Mouse (Mus musculus) forebrain, embryonic 15.5 days (tissue): ENCODE results near the gene Pigt. TPM values are rescaled to one million over a fixed set of nuclear protein-coding genes. Genes with fewer than 3 reads are reported as not detected.

ENCODE experiments used
- ATAC-seq: fragments of 200-750 bp; cut with Nextera tagmentation; replicated peaks from 2 replicates; pipeline ENCODE4 v1.8.0; 2017; ENCODE audit warnings: mild to moderate bottlenecking, moderate TSS enrichment, moderate library complexity
- H3K27ac ChIP-seq: fragments of 300-500 bp; sonication (generic); replicated peaks from 2 replicates; pipeline ENCODE4 v1.5.1; 2015; ENCODE audit warnings: mild to moderate bottlenecking, inconsistent platforms
- H3K27me3 ChIP-seq: fragments of 300-500 bp; sonication (generic); 2 replicates; pipeline ENCODE4 v1.6.1; 2015; ENCODE audit warnings: inconsistent platforms
- H3K36me3 ChIP-seq: fragments of 300-500 bp; sonication (generic); 2 replicates; pipeline ENCODE4 v1.6.1; 2015; ENCODE audit warnings: mild to moderate bottlenecking, inconsistent platforms
- H3K4me1 ChIP-seq: fragments of 300-500 bp; sonication (generic); 2 replicates; pipeline ENCODE4 v1.6.1; 2015; ENCODE audit warnings: inconsistent platforms
- H3K4me2 ChIP-seq: fragments of 300-500 bp; sonication (generic); replicated peaks from 2 replicates; pipeline ENCODE4 v1.6.1; 2015; ENCODE audit warnings: mild to moderate bottlenecking, inconsistent platforms
- H3K4me3 ChIP-seq: fragments of 300-500 bp; sonication (generic); 2 replicates; pipeline ENCODE4 v1.5.1; 2015; ENCODE audit warnings: mild to moderate bottlenecking, inconsistent platforms
- H3K9ac ChIP-seq: fragments of 300-500 bp; sonication (generic); replicated peaks from 2 replicates; pipeline ENCODE4 v1.6.1; 2015; ENCODE audit warnings: mild to moderate bottlenecking, inconsistent platforms
- H3K9me3 ChIP-seq: fragments of 300-500 bp; sonication (generic); 2 replicates; pipeline ENCODE4 v1.6.1; 2016; ENCODE audit warnings: inconsistent platforms
- WGBS: fragments of 180-500 bp; shearing (Covaris S2); methylation state at CpG from one replicate; pipeline ENCODE4 v1.1.7; 2015; ENCODE audit warnings: mixed read lengths; 5-methylcytosine and 5-hydroxymethylcytosine counted together
- polyA plus RNA-seq: library from polyadenylated mRNA; unstranded; fragments of >200 nt; fragmentation: Nextera tagmentation; extraction: Ambion mirVana; gene quantifications from 2 replicates; pipeline ENCODE4 v1.2.1, GENCODE M21; 2015

Gene Pigt
- polyA plus RNA-seq, 1 experiment from 2014 or later: 55.5 TPM

DNA sequence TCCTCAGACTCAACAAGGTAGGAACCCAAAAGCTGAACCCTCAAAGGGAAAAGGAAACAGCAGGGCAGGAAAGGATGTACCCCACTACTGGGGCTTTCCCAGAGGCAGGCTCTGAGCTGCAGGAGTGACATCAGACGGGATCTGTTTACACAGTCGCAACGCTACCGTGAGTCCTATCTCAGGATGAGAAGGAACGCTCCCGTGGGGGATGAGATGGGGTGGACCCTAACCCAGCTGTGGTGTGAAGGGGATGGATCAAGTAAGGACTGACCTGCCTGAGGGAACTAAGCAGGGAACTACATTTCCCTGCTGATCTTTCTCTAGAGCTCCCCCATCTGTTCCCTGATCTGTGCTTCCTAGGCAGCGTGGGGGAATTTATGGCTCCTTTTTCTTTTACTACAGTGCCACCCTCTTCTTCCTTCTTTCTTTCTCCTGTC lies 40.4 kb upstream of the Pigt start, which contains the start of gene Sys1:
Gene Sys1, plus strand, starts transcription at position 101 of the 437 bp plus-strand sequence.
- H3K9ac ChIP-seq: peak within 1 kb of the TSS; percentile 30; the same call in 1 of the 2 replicates
- peak within 1 kb of the TSS; percentile 19; the same call in 1 of the 2 replicates for H3K4me2 ChIP-seq
- ATAC-seq: no peak
- 3% methylated on average over 7 of the region's 7 CpGs for WGBS
- H3K4me1 ChIP-seq: peaks cover 11% of the 10 kb centered on the region
- no peak within 1 kb of the TSS for H3K4me3 ChIP-seq
- H3K36me3 ChIP-seq: no peaks in the 10 kb centered on the region
- no peaks in the 10 kb centered on the region for H3K9me3 ChIP-seq
- no peak within 1 kb of the TSS for H3K27ac ChIP-seq
- no peaks in the 10 kb centered on the region for H3K27me3 ChIP-seq

DNA sequence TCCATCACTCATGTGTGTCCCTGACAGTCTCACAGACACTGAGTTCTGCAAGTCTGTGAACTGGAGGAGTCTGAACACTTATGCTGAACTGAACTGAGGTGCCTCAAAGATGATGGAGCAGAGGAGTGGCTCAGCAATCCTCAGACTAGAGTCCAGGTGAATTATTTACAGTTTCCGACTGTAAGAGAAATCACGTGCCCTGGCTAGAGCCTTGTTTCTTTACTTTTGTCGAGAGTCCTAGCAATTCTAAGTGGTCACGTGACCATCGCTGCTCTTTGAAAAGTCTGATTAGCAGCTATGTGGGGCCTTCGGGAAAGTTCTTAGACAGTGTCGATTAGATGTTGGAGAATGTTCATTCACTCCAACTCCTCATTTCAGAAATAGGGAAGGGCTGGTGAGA lies 39.4 kb upstream of the Pigt start:
- 0 out of 2 replicates have a peak, but pooled peaks cover 2% of the 10 kb centered on the region for H3K36me3 ChIP-seq
- WGBS: 58% methylated on average over 7 of the region's 7 CpGs
- no peak overlapping the region for H3K9ac ChIP-seq
- no peak for ATAC-seq
- H3K4me1 ChIP-seq: peaks cover 22% of the 10 kb centered on the region
- no peak overlapping the region for H3K4me2 ChIP-seq
- no peaks in the 10 kb centered on the region for H3K27me3 ChIP-seq
- H3K27ac ChIP-seq: no peak overlapping the region
- H3K4me3 ChIP-seq: no peak overlapping the region
- H3K9me3 ChIP-seq: no peaks in the 10 kb centered on the region

DNA sequence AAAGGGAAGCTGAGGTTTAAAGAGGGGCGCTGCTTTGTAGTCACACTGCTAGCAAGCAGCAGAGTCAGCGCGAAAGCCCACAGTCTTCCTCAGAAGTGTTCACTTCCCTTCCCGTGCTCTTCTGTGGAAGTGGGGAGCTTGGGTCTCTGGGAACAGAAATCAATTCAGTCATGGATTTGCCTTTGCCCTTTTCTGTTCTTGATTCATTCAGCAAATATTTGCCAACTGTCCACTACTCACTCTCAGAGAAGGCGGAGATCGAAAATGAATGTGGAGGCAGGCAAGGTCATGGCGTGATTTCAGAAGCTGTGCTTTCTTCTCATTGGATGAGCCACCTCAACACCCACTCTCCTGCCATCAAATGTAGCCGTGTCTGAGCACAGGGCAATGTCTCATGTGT lies 38.8 kb upstream of the Pigt start:
- Histone ChIP-seq H3K9ac (no peak overlapping the region), H3K36me3 (peaks cover 8% of the 10 kb centered on the region), H3K9me3 (no peaks in the 10 kb centered on the region), H3K4me1 (peaks cover 22% of the 10 kb centered on the region), H3K4me2 (no peak overlapping the region), H3K4me3 (no peak overlapping the region), H3K27me3 (no peaks in the 10 kb centered on the region), H3K27ac (no peak overlapping the region)
- ATAC-seq: no peak
- WGBS: 86% methylated on average over 8 of the region's 8 CpGs

DNA sequence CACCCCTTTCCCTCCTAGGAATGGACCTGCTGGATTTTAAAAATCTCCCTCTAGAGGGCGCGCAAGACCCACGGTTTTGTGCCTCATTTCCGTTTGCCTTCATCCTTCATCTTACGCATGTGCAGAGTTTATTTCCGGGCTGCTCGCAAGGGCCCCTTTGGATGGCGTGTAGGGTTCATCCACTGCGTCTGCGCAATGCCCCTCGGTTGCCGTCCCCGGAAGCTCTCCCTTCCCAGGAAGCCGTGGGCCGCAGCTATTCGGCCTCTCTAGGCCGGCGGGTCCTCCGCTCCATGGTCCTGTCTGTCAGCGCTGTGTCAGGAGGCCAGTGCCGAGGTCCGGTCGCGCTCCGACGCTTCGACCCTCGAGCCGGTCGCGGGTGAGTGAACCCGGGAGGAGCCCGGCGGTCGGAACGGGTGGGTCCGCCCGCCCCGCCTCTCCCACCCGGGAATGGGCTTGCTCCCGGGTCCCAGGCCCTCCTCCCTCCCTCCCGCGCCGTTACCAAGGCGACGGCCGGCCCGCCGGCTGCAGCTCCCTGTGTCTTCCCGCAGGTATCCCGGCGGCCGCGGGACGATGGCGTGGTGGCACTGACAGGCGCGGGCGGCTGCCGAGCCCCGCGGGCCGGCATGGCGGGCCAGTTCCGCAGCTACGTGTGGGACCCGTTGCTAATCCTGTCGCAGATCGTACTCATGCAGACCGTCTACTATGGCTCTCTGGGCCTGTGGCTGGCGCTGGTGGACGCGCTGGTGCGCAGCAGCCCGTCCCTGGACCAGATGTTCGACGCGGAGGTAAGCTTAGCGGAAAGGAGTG lies 36.4 kb upstream of the Pigt start, which contains the start of gene Gm20458:
Gene Gm20458, plus strand, starts transcription at position 223 of the 807 bp plus-strand sequence.
- under 1% methylated on average over 79 of the region's 79 CpGs for WGBS
- peak; percentile 99 for ATAC-seq

DNA sequence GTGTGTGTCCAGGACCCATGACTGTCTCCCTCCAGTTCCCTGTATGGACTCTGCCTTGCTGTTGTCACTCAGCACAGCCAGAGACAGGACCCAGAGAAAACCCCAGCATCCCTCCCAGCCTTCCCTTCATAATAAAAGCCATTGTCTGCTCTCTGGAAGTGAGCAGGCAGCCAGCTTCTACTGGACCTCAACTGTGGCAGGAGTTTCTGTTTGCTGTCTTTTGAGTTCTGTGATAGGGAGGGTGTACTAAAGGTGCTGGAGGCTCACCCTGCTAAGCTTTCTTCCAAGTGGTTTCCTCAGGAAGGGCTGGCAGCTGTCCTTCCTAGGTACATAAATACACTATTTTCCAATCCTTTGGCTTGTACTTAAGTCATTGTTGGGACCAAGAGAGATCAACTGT lies 32.2 kb upstream of the Pigt start:
- H3K9me3 ChIP-seq: no peaks in the 10 kb centered on the region
- no peaks in the 10 kb centered on the region for H3K27me3 ChIP-seq
- no peak for ATAC-seq
- H3K4me2 ChIP-seq: no peak overlapping the region
- no peak overlapping the region for H3K4me3 ChIP-seq
- peaks cover 45% of the 10 kb centered on the region for H3K36me3 ChIP-seq
- H3K4me1 ChIP-seq: peaks cover 15% of the 10 kb centered on the region
- no peak overlapping the region for H3K27ac ChIP-seq
- no peak overlapping the region for H3K9ac ChIP-seq

More for the DNA sequence above, 36.4 kb upstream of the Pigt start, which contains the start of gene Gm20458:
- Histone ChIP-seq H3K27ac (peak within 1 kb of the TSS; percentile 92), H3K4me3 (peak within 1 kb of the TSS; percentile 72), H3K9ac (peak within 1 kb of the TSS; percentile 80), H3K4me2 (peak within 1 kb of the TSS; percentile 69), H3K27me3 (no peaks in the 10 kb centered on the region), H3K4me1 (peaks cover 22% of the 10 kb centered on the region), H3K9me3 (no peaks in the 10 kb centered on the region), H3K36me3 (peaks cover 27% of the 10 kb centered on the region)

DNA sequence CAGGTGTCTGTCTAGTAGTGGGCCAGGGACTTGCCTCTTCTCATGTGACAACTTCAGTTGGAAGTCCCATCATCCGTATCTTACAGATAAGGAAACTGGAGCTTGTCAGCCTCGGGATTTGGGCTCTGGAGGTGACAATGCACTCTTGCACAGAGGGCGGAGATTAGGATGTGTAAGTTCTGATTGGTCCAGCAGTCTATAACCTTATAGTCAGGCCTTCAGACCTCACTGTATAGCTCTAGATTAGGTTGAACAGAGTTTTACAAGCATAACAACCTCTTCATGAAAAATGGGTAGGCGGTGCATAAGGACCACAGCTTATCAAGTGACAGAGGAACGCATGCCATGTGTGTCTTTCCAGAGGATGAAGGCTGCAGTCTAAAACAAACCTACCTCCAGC lies 30.5 kb upstream of the Pigt start:
- Histone ChIP-seq H3K4me3 (no peak overlapping the region), H3K4me2 (no peak overlapping the region), H3K9ac (no peak overlapping the region), H3K27me3 (no peaks in the 10 kb centered on the region), H3K9me3 (no peaks in the 10 kb centered on the region), H3K36me3 (peaks cover 48% of the 10 kb centered on the region), H3K27ac (no peak overlapping the region), H3K4me1 (peaks cover 12% of the 10 kb centered on the region)
- ATAC-seq: no peak
- WGBS: 91% methylated on average over 5 of the region's 5 CpGs

DNA sequence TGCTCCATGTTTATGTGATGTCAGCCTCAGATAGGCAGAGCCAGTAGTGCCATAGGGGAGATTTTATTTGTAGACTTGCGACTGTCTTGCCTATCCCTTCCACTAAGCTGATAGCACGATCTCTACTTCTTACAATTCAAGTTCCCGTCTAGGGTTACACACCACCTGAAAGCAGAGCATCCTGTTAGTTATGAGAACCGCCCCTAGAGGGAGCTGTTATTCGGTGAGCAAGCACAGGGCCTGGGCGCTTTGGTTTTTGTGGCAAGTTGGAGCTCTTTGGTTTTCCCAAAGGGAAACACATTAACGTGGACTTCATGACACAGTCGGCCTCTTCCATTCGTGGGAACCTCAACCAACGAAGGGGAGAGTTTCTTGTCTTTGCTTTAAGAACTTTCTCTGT lies 27.1 kb upstream of the Pigt start:
- no peaks in the 10 kb centered on the region for H3K4me1 ChIP-seq
- no peaks in the 10 kb centered on the region for H3K9me3 ChIP-seq
- H3K4me3 ChIP-seq: no peak overlapping the region
- no peak overlapping the region for H3K27ac ChIP-seq
- no peak for ATAC-seq
- peaks cover 42% of the 10 kb centered on the region for H3K36me3 ChIP-seq
- 29% methylated on average over 10 of the region's 10 CpGs for WGBS
- H3K27me3 ChIP-seq: no peaks in the 10 kb centered on the region
- no peak overlapping the region for H3K9ac ChIP-seq
- H3K4me2 ChIP-seq: no peak overlapping the region

DNA sequence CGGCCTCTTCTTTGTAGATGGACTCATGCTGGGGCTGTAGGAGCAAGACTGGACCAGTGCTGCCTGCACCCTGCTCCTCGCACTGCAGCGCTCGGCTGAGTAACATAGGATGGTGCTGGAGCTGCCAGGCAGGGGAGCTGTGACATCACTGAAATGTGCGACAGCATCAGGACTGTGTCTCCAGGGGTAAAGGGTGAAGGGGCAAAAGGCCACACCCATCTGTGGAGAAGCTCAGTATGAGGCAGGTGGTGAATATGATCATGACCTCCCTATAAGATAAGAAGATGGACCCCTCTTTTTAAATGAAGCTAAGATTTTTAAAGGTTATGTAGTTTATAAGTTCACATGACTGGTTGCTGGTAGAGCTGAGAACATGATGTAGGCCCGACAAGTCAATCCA lies 23.7 kb upstream of the Pigt start, which contains the start of gene Trp53tg5:
Gene Trp53tg5, minus strand, starts transcription at position 101 of the 400 bp plus-strand sequence.
- H3K9ac ChIP-seq: no peak within 1 kb of the TSS
- WGBS: 86% methylated on average over 6 of the region's 6 CpGs
- H3K4me2 ChIP-seq: no peak within 1 kb of the TSS
- no peak within 1 kb of the TSS for H3K4me3 ChIP-seq
- H3K9me3 ChIP-seq: no peaks in the 10 kb centered on the region
- H3K27ac ChIP-seq: no peak within 1 kb of the TSS
- no peaks in the 10 kb centered on the region for H3K27me3 ChIP-seq
- peaks cover 32% of the 10 kb centered on the region for H3K36me3 ChIP-seq
- ATAC-seq: no peak
- H3K4me1 ChIP-seq: no peaks in the 10 kb centered on the region

DNA sequence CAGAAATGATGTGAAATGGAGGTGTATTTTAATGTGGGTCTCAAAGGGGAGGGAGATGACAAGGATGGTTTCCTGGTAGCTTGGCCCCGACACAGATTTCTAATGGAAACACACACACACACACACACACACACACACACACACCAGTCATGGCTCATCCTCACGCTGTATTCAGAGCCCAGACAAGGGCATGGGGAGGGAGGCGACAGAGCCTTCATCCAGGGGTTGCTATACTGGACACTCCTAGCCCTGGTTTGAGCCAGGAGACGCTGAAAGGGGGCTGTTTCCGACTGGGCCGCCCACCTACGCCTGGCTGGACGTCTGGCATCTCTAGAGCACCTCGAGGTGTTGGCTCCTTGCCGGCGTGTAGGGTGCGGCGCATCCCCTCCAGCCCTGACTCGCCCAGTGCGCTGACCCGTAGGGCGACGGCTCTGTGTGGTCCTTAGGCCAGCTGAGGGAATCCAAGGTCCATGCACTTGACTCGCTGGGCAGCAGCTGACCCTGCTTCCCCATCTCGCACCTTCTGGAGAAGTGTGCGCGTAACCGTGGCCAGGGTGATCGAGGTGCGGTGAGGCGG lies 11.6 kb upstream of the Pigt start, which contains the start of gene Dbndd2:
Gene Dbndd2, plus strand, starts transcription at position 426 of the 577 bp plus-strand sequence.
- no peak within 1 kb of the TSS for H3K27ac ChIP-seq
- peak; percentile 55 for ATAC-seq
- peaks cover 17% of the 10 kb centered on the region for H3K4me1 ChIP-seq
- peaks cover 17% of the 10 kb centered on the region; the same call in 1 of the 2 replicates for H3K27me3 ChIP-seq
- peak within 1 kb of the TSS; percentile 61 for H3K9ac ChIP-seq
- H3K4me2 ChIP-seq: peak within 1 kb of the TSS; percentile 100
- WGBS: 1% methylated on average over 26 of the region's 26 CpGs
- no peaks in the 10 kb centered on the region for H3K9me3 ChIP-seq
- 0 out of 2 replicates have a peak, but pooled peaks cover 5% of the 10 kb centered on the region for H3K36me3 ChIP-seq
- H3K4me3 ChIP-seq: peak within 1 kb of the TSS; percentile 69

DNA sequence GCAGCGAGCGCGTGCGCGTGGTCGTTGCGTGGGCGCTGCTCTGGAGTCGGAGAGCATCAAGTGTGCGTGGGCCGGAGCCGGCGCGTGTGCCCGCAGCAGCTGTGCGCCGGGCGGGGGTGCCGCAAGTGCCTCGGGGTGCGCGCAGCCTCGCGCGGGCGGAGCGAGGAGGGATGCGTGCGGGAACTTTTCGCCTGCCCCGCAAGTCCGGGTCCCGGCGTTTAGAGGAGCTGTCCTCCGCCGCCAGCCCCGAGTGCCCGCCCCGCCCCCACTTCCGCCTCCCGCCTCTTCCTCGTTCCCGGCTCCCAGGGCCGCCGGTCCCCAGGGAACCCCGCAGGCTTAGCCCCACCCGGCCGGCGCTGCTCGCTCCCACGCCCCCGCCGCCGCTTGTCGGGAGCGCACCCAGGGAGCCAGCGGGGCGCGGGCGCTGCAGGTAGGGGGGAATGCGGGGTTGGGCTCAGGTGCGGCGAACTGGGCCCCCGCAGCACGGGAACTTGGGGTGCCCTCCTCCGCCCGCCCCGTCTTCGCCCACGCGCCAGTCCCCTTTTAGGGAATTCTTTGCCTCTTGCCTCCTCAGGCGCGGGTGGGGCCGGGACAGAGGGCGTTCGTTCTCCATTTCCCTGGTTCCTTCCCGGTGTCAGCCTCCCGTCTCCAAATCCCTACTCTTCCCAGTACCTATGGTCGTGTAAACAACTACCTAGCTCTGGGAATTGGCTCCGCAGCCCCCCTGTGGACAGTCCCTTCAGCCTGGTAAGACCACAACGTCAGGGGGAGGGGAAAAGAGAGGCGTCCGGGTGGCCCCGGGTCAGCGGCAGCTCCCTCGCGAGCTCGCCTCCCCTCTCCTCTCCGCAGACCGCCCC lies 10.8 kb upstream of the Pigt start:
- peaks cover 17% of the 10 kb centered on the region; the same call in 1 of the 2 replicates for H3K27me3 ChIP-seq
- no peaks in the 10 kb centered on the region for H3K9me3 ChIP-seq
- WGBS: under 1% methylated on average over 86 of the region's 90 CpGs
- peak overlapping the region; percentile 69 for H3K4me3 ChIP-seq
- peak overlapping the region; percentile 100 for H3K4me2 ChIP-seq
- H3K36me3 ChIP-seq: 0 out of 2 replicates have a peak, but pooled peaks cover 5% of the 10 kb centered on the region
- peak overlapping the region; percentile 61 for H3K9ac ChIP-seq
- ATAC-seq: peak; percentile 73
- no peak overlapping the region for H3K27ac ChIP-seq
- H3K4me1 ChIP-seq: peaks cover 17% of the 10 kb centered on the region

DNA sequence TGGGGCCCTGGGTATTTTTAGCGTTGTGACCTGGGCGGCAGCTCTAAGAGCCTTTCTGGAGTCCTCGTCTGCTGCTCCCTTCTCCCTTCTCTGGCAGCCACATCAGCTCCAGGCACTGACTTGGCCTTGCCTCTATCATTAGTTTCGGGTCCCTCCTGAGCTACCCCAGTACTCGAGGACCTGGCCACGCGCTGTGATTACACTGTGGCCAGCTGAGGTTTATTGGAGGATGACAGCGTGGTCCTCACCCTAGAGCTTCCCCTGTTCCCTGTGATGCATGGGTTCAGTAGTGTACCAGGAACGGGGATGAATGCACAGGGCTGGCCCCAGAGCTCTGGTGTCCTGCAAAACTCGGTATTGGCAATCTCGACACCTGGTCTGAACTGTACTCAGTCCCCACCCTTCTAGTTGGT lies 10.2 kb upstream of the Pigt start:
- H3K4me2 ChIP-seq: peak overlapping the region; percentile 100
- H3K4me1 ChIP-seq: peaks cover 17% of the 10 kb centered on the region
- peaks cover 17% of the 10 kb centered on the region; the same call in 1 of the 2 replicates for H3K27me3 ChIP-seq
- 0 out of 2 replicates have a peak, but pooled peaks have one; percentile 26 for ATAC-seq
- no peaks in the 10 kb centered on the region for H3K9me3 ChIP-seq
- peak overlapping the region; percentile 69 for H3K4me3 ChIP-seq
- 10% methylated on average over 11 of the region's 11 CpGs for WGBS
- no peak overlapping the region for H3K27ac ChIP-seq
- H3K9ac ChIP-seq: peak overlapping the region; percentile 61
- 0 out of 2 replicates have a peak, but pooled peaks cover 5% of the 10 kb centered on the region for H3K36me3 ChIP-seq
